Mouse (Mus musculus) midbrain, postnatal 0 days (tissue): ENCODE results near the gene Uvrag. TPM values are rescaled to one million over a fixed set of nuclear protein-coding genes. Genes with fewer than 3 reads are reported as not detected.

Experiments
- ATAC-seq: fragments of 200-750 bp; cut with Nextera tagmentation; 2 replicates; pipeline ENCODE4 v1.8.0; 2017; ENCODE audit warnings: moderate number of reproducible peaks, mild to moderate bottlenecking, moderate TSS enrichment, moderate library complexity; ENCODE audit not compliant: low FRiP score
- DNase-seq: peaks from one replicate; pipeline ENCODE4 v3.0.0-alpha.2; 2015; ENCODE audit warnings: low spot score
- H3K27ac ChIP-seq: fragments of 300-500 bp; sonication (generic); 2 replicates; pipeline ENCODE4 v1.5.1; 2014; ENCODE audit warnings: low read depth, mild to moderate bottlenecking, low read length, mixed read lengths
- H3K27me3 ChIP-seq: fragments of 300-500 bp; sonication (generic); 2 replicates; pipeline ENCODE4 v1.6.1; 2014; ENCODE audit warnings: low read length, control low read depth, mixed read lengths; ENCODE audit not compliant: insufficient read depth
- H3K36me3 ChIP-seq: fragments of 300-500 bp; sonication (generic); 2 replicates; pipeline ENCODE4 v1.6.1; 2014; ENCODE audit warnings: low read length, control low read depth, mixed read lengths; ENCODE audit not compliant: insufficient read depth
- H3K4me1 ChIP-seq: fragments of 300-500 bp; sonication (generic); 2 replicates; pipeline ENCODE4 v1.6.1; 2014; ENCODE audit warnings: mild to moderate bottlenecking, control low read depth, antibody characterized with exemption, low read length, mixed read lengths; ENCODE audit not compliant: insufficient read depth
- H3K4me2 ChIP-seq: fragments of 300-500 bp; sonication (generic); 2 replicates; pipeline ENCODE4 v1.6.1; 2014; ENCODE audit warnings: low read depth, mild to moderate bottlenecking, low read length, mixed read lengths; ENCODE audit not compliant: poor library complexity, severe bottlenecking
- H3K4me3 ChIP-seq: fragments of 300-500 bp; sonication (generic); 2 replicates; pipeline ENCODE4 v1.5.1; 2014; ENCODE audit warnings: low read depth, mild to moderate bottlenecking, low read length, moderate library complexity
- H3K9ac ChIP-seq: fragments of 300-500 bp; sonication (generic); replicated peaks from 2 replicates; pipeline ENCODE4 v1.6.1; 2014; ENCODE audit warnings: mild to moderate bottlenecking, low read length, moderate library complexity, mixed read lengths; ENCODE audit not compliant: poor library complexity, severe bottlenecking
- H3K9me3 ChIP-seq: fragments of 300-500 bp; sonication (generic); 2 replicates; pipeline ENCODE4 v1.6.1; 2016; ENCODE audit warnings: low read length, control low read depth
- CTCF ChIP-seq: IDR thresholded peaks from 2 replicates; pipeline ENCODE4 v1.5.1; 2016; ENCODE audit warnings: antibody characterized with exemption, mild to moderate bottlenecking
- WGBS: fragments of 180-500 bp; shearing (Covaris S2); extraction: QIAGEN DNeasy Blood & Tissue Kit; methylation state at CpG from one replicate; pipeline ENCODE4 v1.1.7; 2014; 5-methylcytosine and 5-hydroxymethylcytosine counted together
- polyA plus RNA-seq: library from polyadenylated mRNA; unstranded; fragments of >200 nt; fragmentation: Nextera tagmentation; extraction: Ambion mirVana; gene quantifications from 2 replicates; pipeline ENCODE4 v1.2.1, GENCODE M21; 2015
- total RNA-seq: library from RNA; depleted of rRNA; stranded (reverse); fragments of >200 nt; gene quantifications from 2 replicates; pipeline ENCODE4 v1.2.3, GENCODE M21; 2014

Gene Uvrag
- total and polyA plus RNA-seq, 2 experiments from 2014 or later: 19.8 to 23.3 TPM

DNA sequence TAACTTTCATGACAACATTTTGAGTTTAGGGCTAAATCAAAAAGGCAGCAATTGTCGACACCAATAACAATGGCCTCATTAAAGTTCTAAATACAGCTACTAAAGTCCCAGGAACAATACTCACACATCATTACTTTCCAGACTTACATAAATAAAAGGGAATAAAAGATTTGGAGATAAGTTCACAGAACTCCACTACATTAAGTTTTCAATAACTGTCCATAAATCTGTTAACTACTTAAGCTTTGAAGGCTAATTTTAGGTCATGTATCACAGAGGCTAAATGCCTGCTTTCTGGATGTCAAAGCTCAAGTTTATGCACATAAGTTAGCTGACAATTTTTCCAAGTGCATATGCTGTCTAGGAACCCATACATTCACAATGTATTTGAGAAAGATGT, 184.3 kb downstream of the Uvrag start:
- WGBS: 84% methylated on average over 1 of the region's 1 CpGs
- H3K4me2 ChIP-seq: no peak overlapping the region
- H3K4me3 ChIP-seq: no peak overlapping the region
- H3K27ac ChIP-seq: no peak overlapping the region
- H3K9ac ChIP-seq: no peak overlapping the region
- no peak for TF ChIP-seq CTCF
- no peaks in the 10 kb centered on the region for H3K9me3 ChIP-seq
- no peaks in the 10 kb centered on the region for H3K27me3 ChIP-seq
- DNase-seq: no peak
- ATAC-seq: no peak
- H3K36me3 ChIP-seq: no peaks in the 10 kb centered on the region
- H3K4me1 ChIP-seq: no peaks in the 10 kb centered on the region

DNA sequence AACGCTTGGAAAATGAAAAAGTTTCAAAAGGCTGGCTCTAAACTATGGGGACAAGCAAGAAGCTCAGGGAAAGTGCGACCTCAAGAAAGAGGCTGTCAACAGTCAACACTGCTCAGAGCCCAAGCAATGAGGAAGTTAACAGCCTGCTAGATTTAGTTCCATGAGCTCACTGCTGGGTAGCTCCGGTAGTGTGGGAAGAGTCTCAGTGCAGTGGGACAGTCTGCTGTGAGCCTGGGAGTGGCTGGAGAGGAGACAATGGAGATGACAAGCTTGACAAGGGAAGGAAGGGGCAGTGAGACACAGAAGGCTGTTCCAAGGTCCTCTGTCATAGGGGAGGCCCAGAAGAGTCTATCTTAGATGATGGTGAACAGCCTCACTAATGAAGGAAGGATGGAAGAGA, 187.3 kb downstream of the Uvrag start:
- 66% methylated on average over 3 of the region's 3 CpGs for WGBS
- Histone ChIP-seq H3K36me3 (no peaks in the 10 kb centered on the region), H3K27ac (no peak overlapping the region), H3K9ac (no peak overlapping the region), H3K27me3 (no peaks in the 10 kb centered on the region), H3K4me3 (no peak overlapping the region), H3K4me2 (no peak overlapping the region), H3K4me1 (no peaks in the 10 kb centered on the region), H3K9me3 (no peaks in the 10 kb centered on the region)
- ATAC-seq: no peak
- DNase-seq: no peak
- no peak for TF ChIP-seq CTCF

DNA sequence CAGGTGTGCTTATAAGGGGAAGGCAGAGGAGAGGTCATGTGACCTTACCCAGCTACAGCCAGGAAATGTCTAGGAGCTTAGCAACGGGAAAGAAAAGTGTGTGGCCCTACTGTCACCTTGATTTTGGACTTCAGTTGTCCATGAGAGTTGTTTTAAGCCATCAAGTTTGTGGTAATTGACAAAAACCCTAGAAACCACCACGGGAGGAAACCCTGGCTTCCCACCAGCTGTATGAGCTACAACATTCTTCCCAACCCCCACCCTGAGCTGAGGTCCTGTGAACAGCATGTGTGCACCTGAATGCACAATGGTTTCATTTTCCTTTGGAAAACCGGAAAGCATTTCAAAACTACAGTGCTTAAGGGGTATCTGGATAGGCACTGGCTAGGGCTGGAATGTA, 196.0 kb downstream of the Uvrag start:
- no peaks in the 10 kb centered on the region for H3K36me3 ChIP-seq
- H3K4me3 ChIP-seq: no peak overlapping the region
- H3K4me2 ChIP-seq: no peak overlapping the region
- no peak overlapping the region for H3K27ac ChIP-seq
- no peak for ATAC-seq
- H3K9me3 ChIP-seq: no peaks in the 10 kb centered on the region
- no peak for TF ChIP-seq CTCF
- DNase-seq: no peak
- H3K4me1 ChIP-seq: no peaks in the 10 kb centered on the region
- no peak overlapping the region for H3K9ac ChIP-seq
- 80% methylated on average over 3 of the region's 3 CpGs for WGBS
- H3K27me3 ChIP-seq: no peaks in the 10 kb centered on the region

DNA sequence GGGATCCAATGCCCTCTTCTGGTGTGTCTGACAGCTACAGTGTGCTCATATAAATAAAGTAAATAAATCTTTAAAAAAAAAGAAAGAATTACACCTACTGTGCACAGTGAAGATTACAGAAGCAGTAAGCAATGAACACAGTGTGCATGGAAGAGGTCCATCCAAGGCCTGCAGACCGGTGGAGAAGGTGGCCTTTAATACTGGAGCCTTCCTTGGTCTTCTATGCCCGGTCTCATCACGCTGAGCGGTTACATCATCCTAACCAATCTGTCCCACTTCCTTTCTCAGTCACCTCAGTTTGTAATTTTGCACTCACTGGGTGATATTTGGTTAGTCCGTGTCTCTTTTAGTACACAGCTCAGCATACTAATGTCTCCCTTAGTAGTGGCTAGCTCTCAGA, 197.3 kb downstream of the Uvrag start:
- no peaks in the 10 kb centered on the region for H3K36me3 ChIP-seq
- DNase-seq: no peak
- H3K9me3 ChIP-seq: no peaks in the 10 kb centered on the region
- H3K4me2 ChIP-seq: no peak overlapping the region
- H3K4me3 ChIP-seq: no peak overlapping the region
- H3K27me3 ChIP-seq: no peaks in the 10 kb centered on the region
- no peak overlapping the region for H3K9ac ChIP-seq
- H3K27ac ChIP-seq: no peak overlapping the region
- 92% methylated on average over 5 of the region's 5 CpGs for WGBS
- no peak for TF ChIP-seq CTCF
- no peaks in the 10 kb centered on the region for H3K4me1 ChIP-seq
- no peak for ATAC-seq

DNA sequence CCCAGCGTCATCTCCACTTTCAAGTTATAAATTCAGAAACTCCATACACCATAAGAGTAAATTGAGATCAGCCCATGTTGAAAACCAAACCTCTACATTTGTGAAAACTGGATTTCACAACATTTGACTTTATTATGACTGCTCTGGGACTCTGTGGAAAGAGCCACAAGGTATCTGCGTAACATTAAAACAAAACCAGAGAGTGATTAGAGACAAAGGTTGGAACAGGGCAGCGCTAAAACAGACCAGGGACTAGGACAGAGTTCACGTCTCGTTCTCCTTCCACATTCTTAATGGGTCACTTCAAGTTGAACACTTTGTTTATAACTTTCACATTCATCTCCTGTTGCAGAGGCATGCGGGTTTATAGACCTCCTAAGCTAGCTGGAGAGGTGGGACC, 198.2 kb downstream of the Uvrag start:
- WGBS: 92% methylated on average over 6 of the region's 6 CpGs

DNA sequence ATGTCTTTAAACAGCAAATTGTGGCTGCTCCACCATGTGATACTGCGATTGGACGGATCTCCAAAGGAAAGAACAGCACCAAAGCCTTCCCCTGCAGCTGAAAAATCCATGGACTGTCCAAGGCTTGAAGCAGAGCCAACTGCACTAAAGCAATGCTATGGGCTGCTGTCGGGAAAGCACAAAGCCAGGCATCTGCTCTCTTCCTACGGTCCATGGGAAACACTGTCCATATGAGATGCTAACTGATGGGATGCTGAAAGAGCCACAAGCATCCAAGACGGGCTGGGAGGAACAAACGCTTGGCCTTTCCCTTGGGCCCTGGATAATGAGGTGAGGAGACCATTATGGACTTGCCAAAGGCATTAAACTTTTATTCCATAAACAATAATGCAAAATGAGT, 201.7 kb downstream of the Uvrag start:
- Histone ChIP-seq H3K27me3 (no peaks in the 10 kb centered on the region), H3K4me3 (no peak overlapping the region), H3K4me1 (no peaks in the 10 kb centered on the region), H3K9ac (no peak overlapping the region), H3K9me3 (no peaks in the 10 kb centered on the region), H3K4me2 (no peak overlapping the region), H3K36me3 (no peaks in the 10 kb centered on the region), H3K27ac (no peak overlapping the region)
- 73% methylated on average over 6 of the region's 6 CpGs for WGBS
- peak; percentile 35 for DNase-seq
- TF ChIP-seq CTCF: no peak
- ATAC-seq: no peak

More for the DNA sequence above, 198.2 kb downstream of the Uvrag start:
- DNase-seq (no peak), ATAC-seq (no peak)
- H3K4me1 ChIP-seq: no peaks in the 10 kb centered on the region
- no peaks in the 10 kb centered on the region for H3K36me3 ChIP-seq
- H3K4me2 ChIP-seq: no peak overlapping the region
- no peaks in the 10 kb centered on the region for H3K27me3 ChIP-seq
- no peak overlapping the region for H3K4me3 ChIP-seq
- no peak overlapping the region for H3K27ac ChIP-seq
- H3K9me3 ChIP-seq: no peaks in the 10 kb centered on the region
- no peak overlapping the region for H3K9ac ChIP-seq
- no peak for TF ChIP-seq CTCF

DNA sequence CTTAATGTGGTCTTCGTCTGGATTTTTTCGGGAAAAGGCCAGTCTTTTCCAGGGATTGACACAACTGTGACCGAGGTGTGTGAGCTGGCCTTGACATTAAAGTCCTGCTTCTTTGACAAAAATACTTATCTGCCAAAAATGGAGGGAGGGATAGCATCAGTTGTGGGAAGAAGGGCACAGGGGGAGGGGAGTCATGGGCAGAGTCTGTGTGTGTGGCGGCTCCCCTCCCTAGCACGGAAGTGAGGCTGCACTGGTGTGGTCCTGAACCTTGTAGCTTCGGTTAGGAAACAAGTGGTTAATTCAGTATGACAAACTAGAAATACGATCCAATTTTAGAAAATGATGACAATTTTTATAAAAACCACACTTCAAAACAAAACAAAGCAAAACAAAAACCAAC, 202.3 kb downstream of the Uvrag start:
- H3K9me3 ChIP-seq: no peaks in the 10 kb centered on the region
- no peaks in the 10 kb centered on the region for H3K27me3 ChIP-seq
- no peak overlapping the region for H3K4me2 ChIP-seq
- H3K4me1 ChIP-seq: no peaks in the 10 kb centered on the region
- no peak for ATAC-seq
- H3K27ac ChIP-seq: no peak overlapping the region
- H3K36me3 ChIP-seq: no peaks in the 10 kb centered on the region
- H3K4me3 ChIP-seq: no peak overlapping the region
- H3K9ac ChIP-seq: no peak overlapping the region
- DNase-seq: no peak
- WGBS: 89% methylated on average over 7 of the region's 7 CpGs
- TF ChIP-seq CTCF: no peak
